Mouse (Mus musculus) cerebellum, postnatal 25 days (tissue): ENCODE data around the gene Spint2.
"Not testable (repeated sequence)": the region's sequence is repeated elsewhere in the genome, so short reads cannot be mapped to it uniquely, and the experiment has no call there.

Experiments used
- DNase-seq, 2 experiments: peaks; one replicate each; pipeline ENCODE4 v3.0.0; 2021; ENCODE audit warnings: mixed read lengths in 2 of 2

The Spint2 gene

GRCm38 (mm10) chr7:29237596-29237995, 44.1 kb downstream of the Spint2 start:
- not testable (repeated sequence) for DNase-seq

- no peak for DNase-seq
Observed at GRCm38 (mm10) chr7:29236593-29236992, 45.1 kb downstream of the Spint2 start.

- DNase-seq = no peak
Observed at GRCm38 (mm10) chr7:29234661-29235060, 47.1 kb downstream of the Spint2 start.

GRCm38 (mm10) chr7:29233745-29234144, 48.0 kb downstream of the Spint2 start:
- no peak for DNase-seq

GRCm38 (mm10) chr7:29232247-29233013, 49.3 kb downstream of the Spint2 start, which contains the start of gene Kcnk6:
Gene Kcnk6 (minus strand): TSS chr7:29232515.
- peak in 1 of 2 experiments; percentile 39 for DNase-seq

GRCm38 (mm10) chr7:29231517-29231916, 50.2 kb downstream of the Spint2 start:
- DNase-seq = no peak

- no peak for DNase-seq
Observed at GRCm38 (mm10) chr7:29230560-29230959, 51.2 kb downstream of the Spint2 start.

GRCm38 (mm10) chr7:29228202-29228601, 53.5 kb downstream of the Spint2 start:
- no peak for DNase-seq

GRCm38 (mm10) chr7:29225520-29225919, 56.2 kb downstream of the Spint2 start:
- DNase-seq = no peak

- DNase-seq = no peak
Observed at GRCm38 (mm10) chr7:29224756-29225394, 56.8 kb downstream of the Spint2 start.

- DNase-seq = peak in 1 of 2 experiments; percentile 3
Observed at GRCm38 (mm10) chr7:29214846-29215245, 66.9 kb downstream of the Spint2 start.

GRCm38 (mm10) chr7:29214236-29214635, 67.5 kb downstream of the Spint2 start:
- no peak for DNase-seq

GRCm38 (mm10) chr7:29213675-29214082, 68.0 kb downstream of the Spint2 start, which contains the start of gene Catsperg1:
Gene Catsperg1 (minus strand): TSS chr7:29214035.
- DNase-seq = peak; percentile 63 to 71

- not testable (repeated sequence) for DNase-seq
Observed at GRCm38 (mm10) chr7:29212775-29213560, 68.7 kb downstream of the Spint2 start.

- DNase-seq = peak in 1 of 2 experiments; percentile 22
Observed at GRCm38 (mm10) chr7:29212199-29212765, 69.4 kb downstream of the Spint2 start.

GRCm38 (mm10) chr7:29211415-29212198, 70.1 kb downstream of the Spint2 start:
- DNase-seq = peak; percentile 33 to 52

GRCm38 (mm10) chr7:29211013-29211412, 70.7 kb downstream of the Spint2 start:
- peak in 1 of 2 experiments; percentile 29 for DNase-seq
